Mouse (Mus musculus) cortical plate, adult 2 months (tissue): ENCODE results near the gene Naa20.

ENCODE experiments used
- CTCF ChIP-seq: fragments of 200-500 bp; IDR thresholded peaks from 2 replicates; pipeline ENCODE4 v1.5.1; 2011; ENCODE audit warnings: mild to moderate bottlenecking, control low read depth, low read length; ENCODE audit not compliant: insufficient read depth; ENCODE audit errors: extremely low read depth
- POLR2A ChIP-seq: fragments of 200-500 bp; IDR thresholded peaks from 2 replicates; pipeline ENCODE4 v1.6.1; 2011; ENCODE audit warnings: mild to moderate bottlenecking, low read length, control low read depth; ENCODE audit not compliant: insufficient read depth; ENCODE audit errors: extremely low read depth

- TF ChIP-seq POLR2A (no peak), CTCF (no peak)
These were observed 11.3 kb upstream of the Naa20 start for GRCm38 (mm10) chr2:145890571-145890970.
